Mouse (Mus musculus) brain, embryonic 18.5 days (tissue): ENCODE measurements around the gene Rbm43.

Source experiments
- DNase-seq: peaks from one replicate; pipeline ENCODE4 v3.0.0-alpha.2; 2012; ENCODE audit warnings: low read depth, low spot score

Rbm43 gene

GRCm38 (mm10) chr2:51934574-51935334 lies at the start of gene Rbm43:
Gene Rbm43, minus strand, starts transcription at chr2:51935163.
- peak; percentile 37 for DNase-seq

DNA sequence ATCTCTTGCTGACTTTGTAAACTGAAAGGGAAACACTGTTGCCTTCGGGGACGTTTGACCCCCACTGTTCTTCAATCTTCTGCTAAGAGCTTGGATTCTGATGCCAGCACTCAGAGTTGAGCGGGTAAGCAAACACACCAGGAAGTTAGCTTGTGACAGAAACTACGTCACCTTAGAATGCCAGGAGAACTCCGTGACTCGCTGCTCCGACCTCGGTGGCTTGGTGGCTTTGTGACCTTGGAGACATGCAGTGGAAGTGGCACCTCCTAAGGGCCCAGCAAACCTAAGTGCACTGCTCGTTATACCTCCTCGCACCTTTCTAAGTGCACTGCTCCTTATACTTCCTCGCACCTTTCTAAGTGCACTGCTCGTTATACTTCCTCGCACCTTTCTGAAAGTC lies 47.3 kb upstream of the Rbm43 start:
- DNase-seq = no peak

DNA sequence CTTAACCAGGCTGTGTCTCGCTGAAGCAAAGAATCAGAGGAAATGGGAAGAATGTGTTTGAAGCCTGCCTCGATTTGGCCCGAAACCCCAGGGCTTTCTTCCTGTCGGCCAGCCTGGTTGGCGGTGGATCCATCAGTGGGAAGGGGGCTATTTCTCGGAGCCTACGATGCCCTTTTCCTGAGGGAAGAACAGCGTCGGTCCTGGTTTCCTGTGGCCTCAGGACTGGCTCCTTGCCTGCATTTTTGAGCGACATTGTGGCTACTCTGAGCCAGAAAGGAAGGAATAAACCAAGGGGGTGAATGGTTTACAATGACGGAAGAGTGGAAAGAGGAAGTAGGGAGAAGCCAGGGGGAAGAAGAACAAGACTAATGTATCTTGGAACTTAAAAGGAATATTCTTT lies 46.7 kb upstream of the Rbm43 start:
- DNase-seq = no peak

DNA sequence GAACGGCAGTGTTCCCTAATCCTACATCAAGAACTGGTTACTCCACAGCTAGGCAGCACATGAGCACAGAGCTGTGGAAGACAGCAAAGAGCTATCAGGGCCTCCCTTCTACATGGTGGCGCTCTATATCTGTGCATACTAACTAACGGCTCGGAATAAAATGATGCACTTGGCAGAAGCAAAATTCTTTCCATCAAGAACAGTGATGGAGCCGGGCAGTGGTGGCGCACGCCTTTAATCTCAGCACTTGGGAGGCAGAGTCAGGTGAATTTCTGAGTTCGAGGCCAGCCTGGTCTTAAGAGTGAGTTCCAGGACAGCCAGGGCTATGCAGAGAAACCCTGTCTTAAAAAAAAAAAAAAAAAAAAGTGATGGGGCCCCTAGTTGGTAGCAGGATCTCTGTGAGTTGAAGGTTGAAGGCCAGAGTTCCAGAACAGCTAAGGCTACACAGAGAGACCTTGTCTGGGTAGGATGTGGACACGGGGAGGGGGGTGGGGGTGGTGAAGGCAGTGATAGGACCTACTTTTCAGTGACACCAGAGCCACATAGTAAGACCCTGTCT lies 38.5 kb upstream of the Rbm43 start, which contains the start of gene Nmi:
Gene Nmi, minus strand, starts transcription at position 85 of the 559 bp plus-strand sequence.
- no peak for DNase-seq

- DNase-seq = peak; percentile 12
Observed at GRCm38 (mm10) chr2:51972641-51973409, 37.9 kb upstream of the Rbm43 start.

DNA sequence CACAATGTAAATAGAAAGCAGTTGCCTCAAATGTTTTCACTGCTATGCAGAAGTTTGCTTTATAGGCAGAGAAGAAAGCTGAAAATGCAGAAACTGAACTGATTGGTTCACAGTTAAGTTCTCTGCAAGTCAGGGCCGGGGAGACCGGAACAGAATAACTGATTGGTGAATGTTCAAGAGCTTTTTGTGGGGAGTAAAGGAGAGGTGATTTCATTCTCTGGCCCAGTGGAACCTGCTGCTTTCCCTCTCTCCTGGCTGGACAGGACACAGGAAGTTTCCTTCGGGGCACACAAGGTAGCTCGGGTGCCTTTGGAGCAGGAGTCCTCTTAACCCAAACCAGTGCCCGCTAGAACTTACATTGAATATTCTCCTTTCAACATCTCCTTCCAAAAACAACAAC lies 37.2 kb upstream of the Rbm43 start:
- no peak for DNase-seq

DNA sequence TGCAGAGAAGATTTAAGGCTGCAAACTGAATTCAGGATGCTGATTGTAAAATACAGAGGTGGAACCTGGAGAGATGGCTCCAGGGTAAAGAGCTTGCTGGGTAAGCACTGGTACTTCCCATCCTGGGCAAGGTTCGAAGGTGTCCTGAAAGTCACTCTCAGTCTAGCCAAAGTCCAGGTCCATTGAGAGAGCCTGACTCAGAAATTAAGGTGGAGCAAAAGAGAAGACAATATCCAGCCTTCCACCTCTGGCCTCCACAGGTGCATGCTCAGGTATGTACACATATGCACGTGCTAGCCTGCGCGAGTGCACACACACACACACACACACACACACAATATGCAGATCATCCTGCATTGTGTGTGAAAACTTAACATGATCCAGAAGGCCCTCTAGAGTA lies 35.9 kb upstream of the Rbm43 start:
- no peak for DNase-seq

DNA sequence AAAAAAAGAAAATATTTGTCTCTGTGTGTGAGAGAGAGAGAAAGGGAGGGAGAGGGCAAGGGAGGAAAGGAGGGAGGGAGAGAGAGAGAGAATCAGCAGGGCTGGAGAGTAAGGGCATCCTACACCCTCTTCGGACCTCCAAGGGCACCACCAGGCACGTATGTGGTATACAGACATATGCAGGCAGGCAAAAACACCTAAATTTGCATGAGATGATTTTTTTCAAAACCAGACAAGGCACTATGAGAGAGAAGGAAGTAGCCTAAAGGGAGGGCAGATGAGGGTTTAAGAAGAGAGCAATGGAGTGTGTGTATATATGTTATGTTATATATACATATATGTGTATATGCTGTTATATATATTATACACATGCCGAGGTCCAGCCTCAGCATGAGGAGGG lies 32.3 kb upstream of the Rbm43 start:
- no peak for DNase-seq

DNA sequence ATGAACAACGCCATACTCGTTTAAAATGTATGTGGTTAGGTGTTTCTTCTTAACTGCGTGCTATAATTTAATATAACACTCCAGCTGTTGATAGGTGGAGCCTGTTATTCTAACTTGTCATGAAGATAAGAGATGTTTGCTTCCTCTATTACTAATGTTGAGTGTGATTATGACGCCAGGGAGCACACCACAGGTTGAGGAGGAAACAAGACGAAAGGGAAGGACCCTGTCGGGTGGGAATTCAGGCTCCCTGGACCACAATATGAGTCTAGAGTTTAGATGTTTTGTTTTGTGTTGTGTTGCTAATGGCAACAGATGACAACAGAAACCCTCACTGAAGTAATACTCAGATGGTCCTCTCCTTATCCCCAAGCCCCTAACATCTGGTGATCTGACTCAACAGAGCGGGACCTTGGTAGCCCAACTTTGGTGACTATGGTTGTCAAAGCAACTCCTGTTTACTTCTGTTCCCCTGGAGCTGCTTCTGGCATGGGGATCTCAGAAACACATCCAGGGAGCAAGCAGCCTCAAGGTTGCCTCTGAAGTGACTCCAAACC lies 18.8 kb upstream of the Rbm43 start:
- no peak for DNase-seq

GRCm38 (mm10) chr2:51950876-51951275 lies 15.9 kb upstream of the Rbm43 start:
- DNase-seq = no peak

GRCm38 (mm10) chr2:51948105-51948830 lies 13.3 kb upstream of the Rbm43 start:
- DNase-seq = no peak

DNA sequence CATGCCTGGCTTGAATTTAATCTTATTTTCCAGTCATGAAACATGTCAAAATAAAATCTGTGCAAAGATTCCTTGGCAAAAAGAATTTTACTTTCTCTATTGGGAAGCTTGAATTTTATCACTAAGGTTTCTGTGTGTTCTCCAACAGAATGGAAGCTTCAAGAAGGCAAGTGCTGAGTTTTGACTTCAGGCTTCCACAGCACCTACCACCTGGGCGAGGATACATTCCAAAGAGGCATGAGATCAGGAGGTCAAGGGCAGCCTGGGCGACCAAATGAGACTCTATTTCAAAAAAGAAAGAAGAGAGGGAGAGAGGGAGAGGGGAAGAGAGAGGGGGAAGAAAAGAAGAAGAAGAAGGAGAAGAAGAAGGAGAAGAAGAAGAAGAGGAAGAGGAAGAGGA lies 10.8 kb upstream of the Rbm43 start:
- no peak for DNase-seq

- no peak for DNase-seq
Observed at GRCm38 (mm10) chr2:51941832-51942231, 6.9 kb upstream of the Rbm43 start.

- DNase-seq = no peak
Observed at GRCm38 (mm10) chr2:51938750-51939149, 3.8 kb upstream of the Rbm43 start.

DNA sequence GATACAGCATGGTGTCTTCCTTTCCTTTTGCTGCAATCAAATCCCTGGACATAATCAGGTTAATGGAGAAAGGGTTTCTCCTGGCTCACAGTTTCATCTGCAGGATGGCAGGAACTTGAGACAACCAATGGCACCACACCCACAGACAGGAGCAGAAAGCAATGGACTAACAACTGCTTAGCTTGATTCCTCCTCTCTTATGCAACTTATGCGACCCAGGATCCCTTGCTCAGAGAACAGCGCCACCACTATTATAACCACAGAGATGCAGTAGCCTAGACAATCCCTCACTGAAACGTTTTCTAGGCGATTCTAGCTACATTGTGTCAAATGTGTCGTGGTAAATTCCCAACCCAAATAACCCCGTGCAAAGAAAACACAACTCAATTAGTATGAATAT lies 2.0 kb upstream of the Rbm43 start:
- DNase-seq = no peak

- DNase-seq = no peak
Observed at GRCm38 (mm10) chr2:51936585-51936984, 1.6 kb upstream of the Rbm43 start.

- DNase-seq = no peak
Observed at GRCm38 (mm10) chr2:51935921-51936320, 958 bp upstream of the Rbm43 start.

GRCm38 (mm10) chr2:51933341-51934134 lies 1.4 kb downstream of the Rbm43 start:
- DNase-seq = no peak

DNA sequence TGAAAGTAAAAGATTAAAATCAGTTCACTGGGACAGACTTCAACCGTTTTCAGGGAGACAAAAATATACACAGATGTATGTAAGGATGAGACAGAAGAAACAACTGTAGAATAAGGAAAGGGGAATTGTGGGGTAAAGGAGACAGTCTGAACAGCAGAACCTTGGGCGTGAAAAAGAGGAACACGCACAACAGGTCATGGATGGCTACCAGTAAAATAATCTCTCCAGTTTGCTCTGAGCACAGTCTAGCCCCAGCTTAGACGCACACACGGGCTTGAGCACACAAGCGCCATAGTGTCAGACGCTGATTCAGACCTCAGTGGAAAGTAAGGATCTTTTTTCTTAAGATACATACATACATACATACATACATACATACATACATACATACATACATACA lies 3.7 kb downstream of the Rbm43 start:
- DNase-seq = no peak

GRCm38 (mm10) chr2:51914944-51915680 lies 19.9 kb downstream of the Rbm43 start:
- peak; percentile 60 for DNase-seq
